Mouse (Mus musculus) intestine, embryonic 14.5 days (tissue): ENCODE results near the gene Slc12a1. TPM values are rescaled to one million over a fixed set of nuclear protein-coding genes. Genes with fewer than 3 reads are reported as not detected.

Experiments used
- ATAC-seq: fragments of 200-750 bp; cut with Nextera tagmentation; replicated peaks from 2 replicates; pipeline ENCODE4 v1.8.0; 2017; ENCODE audit warnings: low read depth, moderate number of reproducible peaks, moderate TSS enrichment, moderate library complexity; ENCODE audit not compliant: low FRiP score, low TSS enrichment
- DNase-seq: peaks from one replicate; pipeline ENCODE4 v3.0.0-alpha.2; 2018; ENCODE audit warnings: low spot score
- H3K27ac ChIP-seq: fragments of 300-500 bp; sonication (generic); 2 replicates; pipeline ENCODE4 v1.5.1; 2014; ENCODE audit warnings: low read depth, mild to moderate bottlenecking, control low read depth
- H3K27me3 ChIP-seq: fragments of 300-500 bp; sonication (generic); replicated peaks from 2 replicates; pipeline ENCODE4 v1.6.1; 2014; ENCODE audit warnings: low read length, control low read depth; ENCODE audit not compliant: control insufficient read depth, insufficient read depth
- H3K36me3 ChIP-seq: fragments of 300-500 bp; sonication (generic); 2 replicates; pipeline ENCODE4 v1.6.1; 2014; ENCODE audit warnings: low read length, control low read depth; ENCODE audit not compliant: control insufficient read depth, insufficient read depth
- H3K4me1 ChIP-seq: fragments of 300-500 bp; sonication (generic); replicated peaks from 2 replicates; pipeline ENCODE4 v1.6.1; 2014; ENCODE audit warnings: low read length, control low read depth, mixed read lengths; ENCODE audit not compliant: control insufficient read depth, insufficient read depth
- H3K4me2 ChIP-seq: fragments of 300-500 bp; sonication (generic); 2 replicates; pipeline ENCODE4 v1.6.1; 2014; ENCODE audit warnings: low read length
- H3K4me3 ChIP-seq: fragments of 300-500 bp; sonication (generic); 2 replicates; pipeline ENCODE4 v1.5.1; 2014; ENCODE audit warnings: low read depth, low read length, control low read depth, mixed read lengths
- H3K9ac ChIP-seq: fragments of 300-500 bp; sonication (generic); 2 replicates; pipeline ENCODE4 v1.6.1; 2014; ENCODE audit warnings: mild to moderate bottlenecking, low read length
- H3K9me3 ChIP-seq: fragments of 300-500 bp; sonication (generic); 2 replicates; pipeline ENCODE4 v1.6.1; 2016; ENCODE audit warnings: low read length, control low read depth; ENCODE audit not compliant: control insufficient read depth
- WGBS: fragments of 180-500 bp; shearing (Covaris S2); extraction: QIAGEN DNeasy Blood & Tissue Kit; methylation state at CpG from one replicate; pipeline ENCODE4 v1.1.7; 2014; 5-methylcytosine and 5-hydroxymethylcytosine counted together
- polyA plus RNA-seq: library from polyadenylated mRNA; unstranded; fragments of >200 nt; fragmentation: Nextera tagmentation; extraction: Ambion mirVana; gene quantifications from 2 replicates; pipeline ENCODE4 v1.2.1, GENCODE M21; 2014

The Slc12a1 gene
- polyA plus RNA-seq, 1 experiment from 2014 or later = not detected

DNA sequence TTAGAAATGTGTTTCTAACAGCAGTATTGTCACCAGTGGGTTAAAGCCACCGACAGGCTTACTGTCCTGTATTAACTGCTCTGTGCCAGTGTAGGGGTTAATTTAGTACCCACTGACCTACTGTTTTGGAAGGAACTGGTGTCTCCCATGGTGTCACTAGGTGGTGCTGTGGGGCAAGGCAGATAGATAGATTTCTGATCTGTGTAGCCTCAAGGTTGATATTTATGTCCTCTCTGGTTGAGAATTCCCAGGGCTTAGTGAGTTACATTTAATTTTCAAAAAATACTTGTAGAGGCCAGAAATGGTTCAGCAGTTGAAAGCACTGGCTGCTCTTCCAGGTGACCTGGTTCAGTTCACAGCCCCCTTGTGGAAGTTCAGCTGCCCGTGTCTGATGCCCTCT is 100.0 kb downstream of the Slc12a1 start:
- H3K9ac ChIP-seq = no peak overlapping the region
- H3K4me2 ChIP-seq = no peak overlapping the region
- DNase-seq (no peak), ATAC-seq (no peak)
- no peak overlapping the region for H3K4me3 ChIP-seq
- no peak overlapping the region for H3K27ac ChIP-seq
- peaks cover 69% of the 10 kb centered on the region for H3K36me3 ChIP-seq
- H3K27me3 ChIP-seq = no peaks in the 10 kb centered on the region
- WGBS = 50% methylated on average over 2 of the region's 2 CpGs
- H3K9me3 ChIP-seq = peaks cover 7% of the 10 kb centered on the region; the same call in 1 of the 2 replicates
- no peaks in the 10 kb centered on the region for H3K4me1 ChIP-seq

DNA sequence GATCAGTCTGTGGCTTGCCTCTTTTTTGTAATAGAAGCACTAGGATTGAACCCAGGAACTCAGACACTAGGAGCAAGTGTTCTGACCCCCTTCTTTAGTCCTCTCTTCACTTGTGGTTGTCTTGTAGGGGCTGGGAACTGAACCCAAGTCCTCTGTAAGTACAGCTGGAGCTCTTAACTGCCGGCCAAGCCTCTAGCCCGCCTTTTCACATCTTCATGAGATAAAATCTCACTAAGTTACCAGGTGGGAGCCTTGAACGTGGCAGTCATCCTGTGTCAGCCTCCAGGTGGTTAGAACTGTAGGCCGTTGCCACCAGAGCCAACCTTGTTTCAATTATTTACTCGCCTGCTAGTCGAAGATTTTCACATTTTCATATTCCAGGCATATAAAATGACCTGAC is 101.4 kb downstream of the Slc12a1 start:
- 93% methylated on average over 6 of the region's 6 CpGs for WGBS
- H3K4me2 ChIP-seq = no peak overlapping the region

DNA sequence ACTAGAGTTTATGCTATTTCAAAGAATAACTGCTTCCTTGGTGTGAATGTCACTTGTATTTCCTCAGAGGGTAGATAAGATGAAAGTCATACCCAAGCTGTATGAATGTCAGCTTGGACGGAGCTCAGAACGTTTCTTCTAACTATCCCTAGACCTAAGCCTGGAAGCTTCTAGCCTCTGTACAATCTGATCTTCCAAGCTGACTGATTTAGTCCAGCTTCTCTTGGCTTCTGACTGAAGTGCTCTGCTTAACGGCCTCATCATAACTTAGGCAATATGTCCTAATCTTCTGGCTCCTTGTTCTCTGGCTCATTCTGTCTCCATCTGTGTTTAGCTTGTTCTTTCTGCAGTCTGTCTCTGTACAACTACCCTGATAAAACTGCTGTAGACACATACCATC is 102.3 kb downstream of the Slc12a1 start:
- Histone ChIP-seq H3K27me3 (no peaks in the 10 kb centered on the region), H3K4me2 (no peak overlapping the region), H3K9ac (no peak overlapping the region), H3K4me1 (no peaks in the 10 kb centered on the region), H3K36me3 (peaks cover 86% of the 10 kb centered on the region), H3K9me3 (peaks cover 7% of the 10 kb centered on the region; the same call in 1 of the 2 replicates), H3K4me3 (no peak overlapping the region), H3K27ac (no peak overlapping the region)
- 99% methylated on average over 3 of the region's 3 CpGs for WGBS
- DNase-seq (no peak), ATAC-seq (no peak)

More for the DNA sequence above, 101.4 kb downstream of the Slc12a1 start:
- H3K36me3 ChIP-seq = peaks cover 80% of the 10 kb centered on the region
- no peak for ATAC-seq
- no peak for DNase-seq
- H3K27ac ChIP-seq = no peak overlapping the region
- H3K9me3 ChIP-seq = peaks cover 7% of the 10 kb centered on the region; the same call in 1 of the 2 replicates
- H3K9ac ChIP-seq = no peak overlapping the region
- H3K27me3 ChIP-seq = no peaks in the 10 kb centered on the region
- no peak overlapping the region for H3K4me3 ChIP-seq
- H3K4me1 ChIP-seq = no peaks in the 10 kb centered on the region

DNA sequence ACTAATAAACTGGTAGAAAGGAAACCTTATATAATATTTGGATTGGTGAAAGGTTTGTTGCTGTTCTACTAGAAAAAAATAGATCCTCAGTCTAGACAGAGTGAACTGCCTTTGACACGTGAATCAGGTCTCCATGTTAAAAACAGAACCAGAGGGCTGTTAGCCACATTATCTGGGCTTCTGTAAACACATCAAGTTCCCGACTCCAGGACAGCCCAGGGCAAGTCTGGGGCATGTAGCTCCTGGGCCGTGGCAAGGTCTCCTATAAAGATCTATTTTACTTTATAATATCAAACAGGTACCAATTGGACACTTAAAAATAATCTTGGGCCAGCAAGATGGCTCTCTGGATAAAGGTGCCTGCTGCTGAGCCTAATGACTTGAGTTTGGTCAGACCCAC is 103.6 kb downstream of the Slc12a1 start:
- H3K9me3 ChIP-seq = peaks cover 7% of the 10 kb centered on the region; the same call in 1 of the 2 replicates
- H3K27me3 ChIP-seq = no peaks in the 10 kb centered on the region
- 33% methylated on average over 3 of the region's 3 CpGs for WGBS
- DNase-seq (no peak), ATAC-seq (no peak)
- no peak overlapping the region for H3K9ac ChIP-seq
- peaks cover 76% of the 10 kb centered on the region for H3K36me3 ChIP-seq
- no peak overlapping the region for H3K4me3 ChIP-seq
- no peak overlapping the region for H3K4me2 ChIP-seq
- no peak overlapping the region for H3K27ac ChIP-seq
- no peaks in the 10 kb centered on the region for H3K4me1 ChIP-seq

DNA sequence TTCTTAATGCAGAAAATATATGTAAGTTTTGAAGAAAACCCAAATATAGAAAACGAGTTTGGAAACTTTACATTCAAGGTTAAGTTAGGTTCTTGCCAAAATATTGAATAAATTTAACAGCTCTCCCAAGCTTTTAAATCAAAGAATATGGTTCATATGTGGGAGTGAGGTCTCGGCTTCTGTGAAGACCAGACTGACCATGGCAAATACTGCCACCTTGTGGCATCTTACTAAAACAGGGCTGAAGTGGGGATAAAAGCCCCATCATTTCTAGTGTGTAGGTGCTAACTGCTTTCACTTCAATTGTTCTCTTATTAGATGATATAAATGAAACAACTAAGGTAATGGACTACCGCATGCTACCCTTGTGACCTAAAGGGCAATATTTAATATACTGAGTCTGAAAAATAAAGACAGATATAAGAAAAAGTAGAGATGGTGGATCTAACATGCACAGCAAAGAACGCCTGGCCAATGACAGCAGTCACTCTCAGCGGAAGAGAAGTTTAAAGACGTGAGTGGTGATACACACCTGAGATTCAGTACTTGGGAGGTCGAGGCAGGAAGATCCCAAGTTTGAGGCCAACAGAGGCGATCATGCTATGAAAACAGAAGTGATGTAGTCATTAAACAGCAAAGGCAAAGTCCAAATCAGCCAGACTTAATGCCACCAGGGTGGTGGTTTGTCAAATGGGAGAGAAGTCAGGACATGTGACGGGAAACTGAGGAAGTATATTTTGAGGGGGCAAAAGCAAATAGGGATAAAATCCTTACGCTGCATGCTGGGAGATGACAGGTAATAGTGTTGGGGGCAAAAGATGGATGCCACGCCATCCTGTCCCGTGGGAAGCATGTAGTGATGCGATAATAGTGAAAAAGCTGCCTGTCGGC is 107.2 kb downstream of the Slc12a1 start:
- H3K36me3 ChIP-seq = peaks cover 42% of the 10 kb centered on the region
- ATAC-seq = no peak

DNA sequence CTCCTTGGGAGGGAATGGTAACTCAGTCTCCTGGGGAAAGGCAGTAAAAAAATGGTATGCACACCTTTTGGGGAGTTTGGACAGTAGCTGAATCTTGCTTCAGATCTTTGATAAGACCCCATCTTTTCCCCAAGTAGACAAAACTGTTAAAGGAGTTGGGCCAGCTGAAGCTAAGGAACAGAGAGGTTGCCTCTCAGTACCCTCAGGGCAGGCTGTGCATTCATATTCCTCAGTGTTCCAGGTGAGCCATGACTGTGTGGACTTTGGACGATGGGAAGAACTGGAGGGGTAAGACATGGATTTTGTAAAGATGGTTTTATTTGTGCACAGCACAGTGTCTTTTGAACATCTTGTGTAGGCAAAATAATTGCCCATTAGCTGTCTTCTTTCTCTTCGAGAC is 108.0 kb downstream of the Slc12a1 start:
- no peak overlapping the region for H3K27ac ChIP-seq
- ATAC-seq (no peak), DNase-seq (peak; percentile 46)
- H3K27me3 ChIP-seq = no peaks in the 10 kb centered on the region
- no peak overlapping the region for H3K4me2 ChIP-seq
- H3K4me3 ChIP-seq = no peak overlapping the region
- no peak overlapping the region for H3K9ac ChIP-seq
- H3K9me3 ChIP-seq = no peaks in the 10 kb centered on the region
- H3K4me1 ChIP-seq = no peaks in the 10 kb centered on the region
- H3K36me3 ChIP-seq = peaks cover 38% of the 10 kb centered on the region
- 91% methylated on average over 2 of the region's 2 CpGs for WGBS

More for the DNA sequence above, 107.2 kb downstream of the Slc12a1 start:
- Histone ChIP-seq H3K27ac (no peak overlapping the region), H3K9me3 (peaks cover 2% of the 10 kb centered on the region; the same call in 1 of the 2 replicates), H3K27me3 (no peaks in the 10 kb centered on the region), H3K4me3 (no peak overlapping the region), H3K4me1 (no peaks in the 10 kb centered on the region), H3K4me2 (no peak overlapping the region), H3K9ac (no peak overlapping the region)
- 86% methylated on average over 14 of the region's 14 CpGs for WGBS
- peak; percentile 47 for DNase-seq

DNA sequence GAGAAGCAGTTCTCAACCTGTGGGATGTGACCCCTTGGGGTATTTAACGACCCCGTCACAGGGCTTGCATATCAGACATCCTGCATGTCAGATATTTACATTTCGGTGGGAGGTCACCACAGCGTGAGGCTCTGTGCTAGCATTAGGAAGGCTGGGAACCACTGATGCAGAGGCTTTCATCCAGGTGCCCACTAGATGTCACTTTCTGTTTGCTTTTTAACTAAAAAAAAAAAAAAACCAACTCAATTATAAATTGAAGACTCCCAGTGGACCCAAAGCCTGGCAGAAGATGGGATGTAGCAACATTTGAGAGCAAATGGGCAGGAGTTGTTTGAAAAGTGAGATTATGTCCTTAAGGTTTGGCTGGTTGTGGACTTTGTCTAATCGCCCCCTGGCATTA is 110.8 kb downstream of the Slc12a1 start:
- Histone ChIP-seq H3K4me1 (no peaks in the 10 kb centered on the region), H3K27ac (no peak overlapping the region), H3K4me2 (no peak overlapping the region), H3K27me3 (no peaks in the 10 kb centered on the region), H3K36me3 (peaks cover 12% of the 10 kb centered on the region), H3K9ac (no peak overlapping the region), H3K4me3 (no peak overlapping the region), H3K9me3 (no peaks in the 10 kb centered on the region)
- 25% methylated on average over 5 of the region's 5 CpGs for WGBS
- DNase-seq = peak; percentile 54
- ATAC-seq = 0 out of 2 replicates have a peak, but pooled peaks have one; percentile 53

DNA sequence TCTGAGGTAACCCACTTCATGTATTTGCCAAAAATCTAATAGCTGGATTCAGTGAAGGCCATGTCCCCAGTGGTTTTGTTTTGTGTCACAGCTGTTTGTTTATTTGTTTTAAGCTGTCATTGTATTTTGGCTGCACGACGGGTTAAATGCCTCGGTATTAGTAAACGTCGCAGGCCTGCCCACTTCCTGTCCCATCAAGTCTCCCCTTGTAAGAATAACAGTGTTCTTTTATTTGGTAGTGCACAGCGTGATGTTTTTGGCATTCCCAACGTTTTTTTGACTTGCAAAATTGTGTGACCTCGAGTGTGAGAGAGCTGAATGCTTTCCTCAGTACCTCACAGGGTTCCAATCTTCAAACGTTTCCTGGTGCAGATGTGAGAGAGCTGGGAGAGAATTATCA is 111.4 kb downstream of the Slc12a1 start:
- DNase-seq = no peak
- H3K4me3 ChIP-seq = no peak overlapping the region

More for the DNA sequence above, 111.4 kb downstream of the Slc12a1 start:
- Histone ChIP-seq H3K4me1 (no peaks in the 10 kb centered on the region), H3K4me2 (no peak overlapping the region), H3K9me3 (no peaks in the 10 kb centered on the region), H3K36me3 (0 out of 2 replicates have a peak, but pooled peaks cover 8% of the 10 kb centered on the region), H3K9ac (no peak overlapping the region), H3K27me3 (no peaks in the 10 kb centered on the region), H3K27ac (no peak overlapping the region)
- no peak for ATAC-seq
- 25% methylated on average over 9 of the region's 9 CpGs for WGBS
